Mouse (Mus musculus) midbrain, embryonic 15.5 days (tissue): ENCODE measurements at regions not wholly inside any gene's neighbourhood (a gene's known extent, or its start where the extent isn't known, plus 50 kb on each side); places are given as distances from the start of the nearest gene placed in this dataset.

ENCODE experiments used
- ATAC-seq: fragments of 200-750 bp; cut with Nextera tagmentation; replicated peaks from 2 replicates; pipeline ENCODE4 v1.8.0; 2017; ENCODE audit warnings: moderate TSS enrichment
- H3K27ac ChIP-seq: fragments of 300-500 bp; sonication (generic); 2 replicates; pipeline ENCODE4 v1.5.1; 2015; ENCODE audit warnings: mild to moderate bottlenecking, inconsistent platforms
- H3K27me3 ChIP-seq: fragments of 300-500 bp; sonication (generic); replicated peaks from 2 replicates; pipeline ENCODE4 v1.6.1; 2015; ENCODE audit warnings: inconsistent platforms
- H3K36me3 ChIP-seq: fragments of 300-500 bp; sonication (generic); replicated peaks from 2 replicates; pipeline ENCODE4 v1.6.1; 2015; ENCODE audit warnings: inconsistent platforms
- H3K4me1 ChIP-seq: fragments of 300-500 bp; sonication (generic); 2 replicates; pipeline ENCODE4 v1.6.1; 2015; ENCODE audit warnings: inconsistent platforms
- H3K4me2 ChIP-seq: fragments of 300-500 bp; sonication (generic); 2 replicates; pipeline ENCODE4 v1.6.1; 2015; ENCODE audit warnings: inconsistent platforms, mild to moderate bottlenecking, moderate library complexity
- H3K4me3 ChIP-seq: fragments of 300-500 bp; sonication (generic); 2 replicates; pipeline ENCODE4 v1.5.1; 2015; ENCODE audit warnings: mild to moderate bottlenecking, inconsistent platforms
- H3K9ac ChIP-seq: fragments of 300-500 bp; sonication (generic); 2 replicates; pipeline ENCODE4 v1.6.1; 2015; ENCODE audit warnings: mild to moderate bottlenecking, inconsistent platforms
- H3K9me3 ChIP-seq: fragments of 300-500 bp; sonication (generic); 2 replicates; pipeline ENCODE4 v1.6.1; 2016; ENCODE audit warnings: inconsistent platforms
- WGBS: fragments of 180-500 bp; shearing (Covaris S2); methylation state at CpG from one replicate; pipeline ENCODE4 v1.1.7; 2015; ENCODE audit warnings: mixed read lengths; 5-methylcytosine and 5-hydroxymethylcytosine counted together

GRCm38 (mm10) chr1:154148948-154149347, 52.0 kb upstream of the Zfp648 start:
- WGBS, result 92% methylated on average over 10 of the region's 10 CpGs
- Histone ChIP-seq H3K9ac (no peak overlapping the region), H3K4me2 (no peak overlapping the region), H3K4me3 (no peak overlapping the region), H3K27ac (no peak overlapping the region), H3K27me3 (no peaks in the 10 kb centered on the region), H3K4me1 (peaks cover 10% of the 10 kb centered on the region), H3K36me3 (no peaks in the 10 kb centered on the region), H3K9me3 (no peaks in the 10 kb centered on the region)
- no peak for ATAC-seq

GRCm38 (mm10) chr1:154149431-154150143, 51.4 kb upstream of the Zfp648 start:
- Histone ChIP-seq H3K36me3 (no peaks in the 10 kb centered on the region), H3K9ac (no peak overlapping the region), H3K4me1 (peaks cover 10% of the 10 kb centered on the region), H3K4me3 (no peak overlapping the region), H3K4me2 (no peak overlapping the region), H3K27me3 (no peaks in the 10 kb centered on the region), H3K27ac (peak overlapping the region; percentile 48), H3K9me3 (no peaks in the 10 kb centered on the region)
- 73% methylated on average over 1 of the region's 1 CpGs for WGBS
- ATAC-seq, result no peak

- H3K27ac ChIP-seq, result peak overlapping the region; percentile 48
- ATAC-seq, result peak; percentile 90
- H3K4me1 ChIP-seq, result peaks cover 10% of the 10 kb centered on the region
- no peaks in the 10 kb centered on the region for H3K9me3 ChIP-seq
- H3K9ac ChIP-seq, result no peak overlapping the region
- 24% methylated on average over 8 of the region's 8 CpGs for WGBS
- no peak overlapping the region for H3K4me2 ChIP-seq
- H3K4me3 ChIP-seq, result no peak overlapping the region
- H3K36me3 ChIP-seq, result no peaks in the 10 kb centered on the region
- H3K27me3 ChIP-seq, result no peaks in the 10 kb centered on the region
Observed at GRCm38 (mm10) chr1:154150167-154150851, 50.7 kb upstream of the Zfp648 start.
